Mouse (Mus musculus): ENCODE measurements at regions not wholly inside any gene's neighbourhood (a gene's known extent, or its start where the extent isn't known, plus 50 kb on each side); places are given as distances from the start of the nearest gene placed in this dataset.

- H3K27me3 ChIP-seq (replicated peaks): peaks cover 71% of the 10 kb centered on the region
- in situ Hi-C loops (cut with MboI; ENCODE audit: low pct_ligation_motif_present, low pct_unique_long_range_greater_than_20kb, low sequenced_read_pairs): no loop called here
- no peak for TF ChIP-seq RCOR1 (conservative IDR thresholded peaks at IDR 0.05; ENCODE audit: low read depth, low read length)
- no peak for TF ChIP-seq MAFK (IDR thresholded peaks at IDR 0.05; ENCODE audit: insufficient replicate concordance, low read length)
- TF ChIP-seq IRF4 (IDR thresholded peaks at IDR 0.05; ENCODE audit: low read depth, low read length): no peak
- no peak for TF ChIP-seq EP300 (IDR thresholded peaks at IDR 0.05; ENCODE audit: low read length)
- TF ChIP-seq BHLHE40 (IDR thresholded peaks at IDR 0.05; ENCODE audit: low read depth, low read length): no peak
- TF ChIP-seq ETS1 (conservative IDR thresholded peaks at IDR 0.05; ENCODE audit: low read depth, low read length): no peak
- no peak for TF ChIP-seq RAD21 (IDR thresholded peaks at IDR 0.05; ENCODE audit: low read depth, low read length)
- no peak for TF ChIP-seq USF2 (conservative IDR thresholded peaks at IDR 0.05; ENCODE audit: low read depth, low read length)
Observed at GRCm38 (mm10) chr8:12187366-12187765, 91.3 kb upstream of the A230072I06Rik start.

GRCm38 (mm10) chr8:12188451-12188850, 90.2 kb upstream of the A230072I06Rik start:
- no peak for DNase-seq (ENCODE audit: extremely low read depth)
- in situ Hi-C loops (cut with MboI; ENCODE audit: low pct_ligation_motif_present, low pct_unique_long_range_greater_than_20kb, low sequenced_read_pairs) (no loop called here), dilution Hi-C loops (cut with MboI; ENCODE audit: extremely low pct_ligation_motif_present, extremely low pct_unique_long_range_greater_than_20kb, low sequenced_read_pairs) (no loop called here)
- Histone ChIP-seq H3K79me2 (replicated peaks; ENCODE audit: control insufficient read depth, extremely low read depth, insufficient read depth, poor library complexity, severe bottlenecking) (no peaks in the 10 kb centered on the region), H3K4me2 (ENCODE audit: insufficient read depth, low read depth, poor library complexity, severe bottlenecking) (no peak overlapping the region), H3K27ac (ENCODE audit: insufficient read depth, low read depth) (no peak overlapping the region), H3K27me3 (replicated peaks) (peaks cover 70% of the 10 kb centered on the region), H3K4me3 (replicated peaks in 1 of 3; ENCODE audit: low read depth in 2 of 3, low read length in 2 of 3, poor library complexity in 1 of 3) (no peak overlapping the region), H3K9me3 (replicated peaks; ENCODE audit: low read length) (peaks cover 2% of the 10 kb centered on the region), H3K4me1 (ENCODE audit: control insufficient read depth in 1 of 2, insufficient read depth in 2 of 2) (no peaks in the 10 kb centered on the region; a peak in 1 of 4 replicates), H3K9ac (ENCODE audit: insufficient read depth, low read depth) (no peak overlapping the region), H3K36me3 (replicated peaks in 1 of 2; ENCODE audit: control insufficient read depth in 1 of 2, insufficient read depth in 1 of 2, low read length in 1 of 2) (no peaks in the 10 kb centered on the region)
- TF ChIP-seq ETS1 (conservative IDR thresholded peaks at IDR 0.05; ENCODE audit: low read depth, low read length) (no peak), CHD2 (IDR thresholded peaks at IDR 0.05; ENCODE audit: low read length) (no peak), POLR2AphosphoS2 (IDR thresholded peaks at IDR 0.05; ENCODE audit: low read depth, low read length) (no peak), POLR2A (IDR thresholded peaks at IDR 0.05; ENCODE audit: low read depth, low read length) (no peak), GABPA (IDR thresholded peaks at IDR 0.05; ENCODE audit: insufficient replicate concordance, low read depth, low read length) (no peak), NRF1 (IDR thresholded peaks at IDR 0.05; ENCODE audit: low read depth, low read length) (no peak), PAX5 (IDR thresholded peaks at IDR 0.05; ENCODE audit: low read length) (no peak), ZC3H11A (IDR thresholded peaks at IDR 0.05; ENCODE audit: low read depth, low read length) (no peak), JUND (conservative IDR thresholded peaks at IDR 0.05; ENCODE audit: low read depth, low read length) (no peak), SMC3 (IDR thresholded peaks at IDR 0.05; ENCODE audit: low read depth, low read length) (no peak), ZNF384 (IDR thresholded peaks at IDR 0.05; ENCODE audit: low read depth, low read length) (no peak), ZMIZ1 (IDR thresholded peaks at IDR 0.05; ENCODE audit: low read depth, low read length) (no peak), BHLHE40 (IDR thresholded peaks at IDR 0.05; ENCODE audit: low read depth, low read length) (no peak), HCFC1 (IDR thresholded peaks at IDR 0.05; ENCODE audit: low read depth, low read length) (no peak), CHD1 (IDR thresholded peaks at IDR 0.05; ENCODE audit: low read depth, low read length) (no peak), MYC (IDR thresholded peaks at IDR 0.05; ENCODE audit: low read depth, low read length) (no peak), ZKSCAN1 (IDR thresholded peaks at IDR 0.05; ENCODE audit: borderline replicate concordance, low read depth, low read length) (no peak), UBTF (IDR thresholded peaks at IDR 0.05; ENCODE audit: low read depth, low read length) (no peak)

More at GRCm38 (mm10) chr8:12187366-12187765, 91.3 kb upstream of the A230072I06Rik start:
- dilution Hi-C loops (cut with MboI; ENCODE audit: extremely low pct_ligation_motif_present, extremely low pct_unique_long_range_greater_than_20kb, low sequenced_read_pairs): no loop called here
- H3K4me3 ChIP-seq (replicated peaks in 1 of 3; ENCODE audit: low read depth in 2 of 3, low read length in 2 of 3, poor library complexity in 1 of 3): no peak overlapping the region
- H3K9me3 ChIP-seq (replicated peaks; ENCODE audit: low read length): peaks cover 2% of the 10 kb centered on the region
- no peaks in the 10 kb centered on the region; a peak in 1 of 4 replicates for H3K4me1 ChIP-seq (ENCODE audit: control insufficient read depth in 1 of 2, insufficient read depth in 2 of 2)
- H3K9ac ChIP-seq (ENCODE audit: insufficient read depth, low read depth): no peak overlapping the region
- DNase-seq (ENCODE audit: extremely low read depth): no peak
- H3K36me3 ChIP-seq (replicated peaks in 1 of 2; ENCODE audit: control insufficient read depth in 1 of 2, insufficient read depth in 1 of 2, low read length in 1 of 2): no peaks in the 10 kb centered on the region
- no peak overlapping the region for H3K27ac ChIP-seq (ENCODE audit: insufficient read depth, low read depth)
- H3K4me2 ChIP-seq (ENCODE audit: insufficient read depth, low read depth, poor library complexity, severe bottlenecking): no peak overlapping the region
- no peaks in the 10 kb centered on the region for H3K79me2 ChIP-seq (replicated peaks; ENCODE audit: control insufficient read depth, extremely low read depth, insufficient read depth, poor library complexity, severe bottlenecking)
